Mouse (Mus musculus) heart, postnatal 0 days (tissue): Measurements from ENCODE around the gene Cnot8. TPM values are rescaled to one million over a fixed set of nuclear protein-coding genes. Genes with fewer than 3 reads are reported as not detected.
A peak's percentile ranks its signal among the peaks of the same experiment; 100 is the strongest.

Experiments
- ATAC-seq: fragments of 200-750 bp; cut with Nextera tagmentation; 2 replicates; pipeline ENCODE4 v1.8.0; 2017; ENCODE audit warnings: low read depth, moderate number of reproducible peaks, moderate library complexity; ENCODE audit not compliant: insufficient read depth
- DNase-seq: peaks from one replicate; pipeline ENCODE4 v3.0.0-alpha.2; 2016; ENCODE audit warnings: low spot score
- H3K27ac ChIP-seq: fragments of 300-500 bp; sonication (generic); 2 replicates; pipeline ENCODE4 v1.5.1; 2014; ENCODE audit warnings: low read depth, mild to moderate bottlenecking
- H3K27me3 ChIP-seq: fragments of 300-500 bp; sonication (generic); 2 replicates; pipeline ENCODE4 v1.6.1; 2014; ENCODE audit warnings: low read length, mixed read lengths; ENCODE audit not compliant: control insufficient read depth, insufficient read depth
- H3K36me3 ChIP-seq: fragments of 300-500 bp; sonication (generic); replicated peaks from 2 replicates; pipeline ENCODE4 v1.6.1; 2014; ENCODE audit warnings: low read length, mixed read lengths; ENCODE audit not compliant: control insufficient read depth, insufficient read depth
- H3K4me1 ChIP-seq: fragments of 300-500 bp; sonication (generic); 2 replicates; pipeline ENCODE4 v1.6.1; 2014; ENCODE audit warnings: antibody characterized with exemption; ENCODE audit not compliant: control insufficient read depth, insufficient read depth
- H3K4me2 ChIP-seq: fragments of 300-500 bp; sonication (generic); 2 replicates; pipeline ENCODE4 v1.6.1; 2014; ENCODE audit warnings: low read depth, mild to moderate bottlenecking, low read length, moderate library complexity
- H3K4me3 ChIP-seq: fragments of 300-500 bp; sonication (generic); 2 replicates; pipeline ENCODE4 v1.5.1; 2014; ENCODE audit warnings: low read depth, low read length
- H3K9ac ChIP-seq: fragments of 300-500 bp; sonication (generic); replicated peaks from 2 replicates; pipeline ENCODE4 v1.6.1; 2014; ENCODE audit warnings: low read depth, low read length, mixed read lengths
- H3K9me3 ChIP-seq: fragments of 300-500 bp; sonication (generic); replicated peaks from 2 replicates; pipeline ENCODE4 v1.6.1; 2016; ENCODE audit warnings: low read length; ENCODE audit not compliant: control insufficient read depth
- CTCF ChIP-seq: IDR thresholded peaks from 2 replicates; pipeline ENCODE4 v1.5.1; 2016; ENCODE audit warnings: antibody characterized with exemption, control low read depth, low read depth
- EP300 ChIP-seq: IDR thresholded peaks from 2 replicates; pipeline ENCODE4 v1.6.1; 2016; ENCODE audit warnings: antibody characterized with exemption, low read depth
- WGBS: fragments of 180-500 bp; shearing (Covaris S2); extraction: QIAGEN DNeasy Blood & Tissue Kit; methylation state at CpG from one replicate; pipeline ENCODE4 v1.1.7; 2014; 5-methylcytosine and 5-hydroxymethylcytosine counted together
- polyA plus RNA-seq: library from polyadenylated mRNA; unstranded; fragments of >200 nt; fragmentation: Nextera tagmentation; extraction: Ambion mirVana; gene quantifications from 2 replicates; pipeline ENCODE4 v1.2.1, GENCODE M21; 2015
- total RNA-seq: library from RNA; depleted of rRNA; stranded (reverse); fragments of >200 nt; gene quantifications from 2 replicates; pipeline ENCODE4 v1.2.3, GENCODE M21; 2014; ENCODE audit warnings: low replicate concordance; rRNA removed

Gene Cnot8
- total and polyA plus RNA-seq, 2 experiments from 2014 or later: 68.6 to 76.6 TPM

GRCm38 (mm10) chr11:58167822-58168166 is 63.8 kb downstream of the Cnot8 start:
- TF ChIP-seq EP300 (no peak), CTCF (no peak)
- ATAC-seq (no peak; the same call in 1 of the 2 replicates), DNase-seq (no peak)
- Histone ChIP-seq H3K4me3 (peak overlapping the region; percentile 87), H3K27ac (peak overlapping the region; percentile 32), H3K4me2 (peak overlapping the region; percentile 69), H3K9ac (peak overlapping the region; percentile 78), H3K9me3 (no peaks in the 10 kb centered on the region), H3K36me3 (peaks cover 34% of the 10 kb centered on the region), H3K27me3 (no peaks in the 10 kb centered on the region), H3K4me1 (peaks cover 3% of the 10 kb centered on the region; the same call in 1 of the 2 replicates)
- whole genome bisulfite sequencing: 0% methylated on average over 8 of the region's 8 CpGs

Other genes with a start within 250 kb of the Cnot8 start
- 18.2 and 21.8 TPM in 2 replicates for gene Larp1, start 95.1 kb upstream of the Cnot8 start, total RNA-seq
- 6.7 and 8.3 TPM in 2 replicates for gene Larp1, start 95.1 kb upstream of the Cnot8 start, polyA plus RNA-seq
- gene Gm12248, start 11.0 kb upstream of the Cnot8 start, total RNA-seq: not detected in 2 replicates
- not detected in 2 replicates for gene Gm12248, start 11.0 kb upstream of the Cnot8 start, polyA plus RNA-seq
- gene Gemin5, start 64.4 kb downstream of the Cnot8 start, total RNA-seq: 15.7 and 16.4 TPM in 2 replicates
- gene Gemin5, start 64.4 kb downstream of the Cnot8 start, polyA plus RNA-seq: 5.7 and 6.1 TPM in 2 replicates
- 50.6 and 58.4 TPM in 2 replicates for gene Mrpl22, start 67.5 kb downstream of the Cnot8 start, total RNA-seq
- gene Mrpl22, start 67.5 kb downstream of the Cnot8 start, polyA plus RNA-seq: 124 and 126 TPM in 2 replicates
- 7.8 and 9.8 TPM in 2 replicates for gene Igtp, start 95.4 kb downstream of the Cnot8 start, total RNA-seq
- gene Igtp, start 95.4 kb downstream of the Cnot8 start, polyA plus RNA-seq: 7.0 and 8.0 TPM in 2 replicates
- 7.7 and 8.7 TPM in 2 replicates for gene Irgm2, start 95.5 kb downstream of the Cnot8 start, total RNA-seq
- 4.6 and 5.2 TPM in 2 replicates for gene Irgm2, start 95.5 kb downstream of the Cnot8 start, polyA plus RNA-seq
- not detected in 2 replicates for gene 4930438A08Rik, start 170.6 kb downstream of the Cnot8 start, total RNA-seq
- gene 4930438A08Rik, start 170.6 kb downstream of the Cnot8 start, polyA plus RNA-seq: not detected in 2 replicates
- 8.2 and 12.6 TPM in 2 replicates for gene Zfp692, start 202.9 kb downstream of the Cnot8 start, total RNA-seq
- 4.9 and 5.0 TPM in 2 replicates for gene Zfp692, start 202.9 kb downstream of the Cnot8 start, polyA plus RNA-seq
- 31.4 and 62.4 TPM in 2 replicates for gene Zfp672, start 226.2 kb downstream of the Cnot8 start, total RNA-seq
- 53.5 and 60.8 TPM in 2 replicates for gene Zfp672, start 226.2 kb downstream of the Cnot8 start, polyA plus RNA-seq
- 30.2 and 42.9 TPM in 2 replicates for gene Sh3bp5l, start 226.6 kb downstream of the Cnot8 start, total RNA-seq
- 28.2 and 29.5 TPM in 2 replicates for gene Sh3bp5l, start 226.6 kb downstream of the Cnot8 start, polyA plus RNA-seq